Mouse (Mus musculus) small intestine, adult 2 months (tissue): ENCODE data around the gene Fam183b.

Source experiments
- CTCF ChIP-seq: fragments of 200-500 bp; IDR thresholded peaks from 2 replicates; pipeline ENCODE4 v1.5.1; 2012; ENCODE audit warnings: low read depth, mild to moderate bottlenecking, control low read depth, inconsistent platforms, low read length, moderate library complexity, mixed read lengths; ENCODE audit not compliant: insufficient replicate concordance, insufficient read length; ENCODE audit errors: extremely low read depth
- POLR2A ChIP-seq: fragments of 200-500 bp; IDR thresholded peaks from 2 replicates; pipeline ENCODE4 v1.6.1; 2012; ENCODE audit warnings: low read depth, mild to moderate bottlenecking, control low read depth, inconsistent platforms, low read length, moderate library complexity

DNA sequence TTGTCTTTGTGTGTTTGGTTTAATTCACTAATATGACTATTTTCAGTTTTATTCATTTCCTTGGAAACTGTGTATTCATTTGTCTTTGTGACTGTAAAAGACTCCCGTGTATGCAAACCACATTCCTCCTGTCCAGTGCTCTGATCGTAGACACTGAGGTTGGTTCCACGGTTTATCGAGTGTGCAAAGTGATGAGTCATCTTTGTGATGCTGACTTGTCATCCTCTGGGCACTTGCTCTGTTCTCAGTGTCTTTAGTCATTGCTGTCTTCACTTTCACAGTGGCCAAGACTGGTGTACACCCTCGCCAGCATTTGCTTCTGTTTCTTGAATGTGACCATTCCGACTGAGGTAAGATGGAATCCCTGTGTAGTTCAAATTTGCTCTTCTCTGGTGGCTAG lies 11.1 kb downstream of the Fam183b start:
- TF ChIP-seq CTCF (no peak), POLR2A (no peak)
